Mouse (Mus musculus): Measurements from ENCODE around the gene Col6a6. TPM values are rescaled to one million over a fixed set of nuclear protein-coding genes. Genes with fewer than 3 reads are reported as not detected.

Col6a6 gene
- polyA plus RNA-seq, 1 experiment from 2014 or later, result 4.8 TPM

DNA sequence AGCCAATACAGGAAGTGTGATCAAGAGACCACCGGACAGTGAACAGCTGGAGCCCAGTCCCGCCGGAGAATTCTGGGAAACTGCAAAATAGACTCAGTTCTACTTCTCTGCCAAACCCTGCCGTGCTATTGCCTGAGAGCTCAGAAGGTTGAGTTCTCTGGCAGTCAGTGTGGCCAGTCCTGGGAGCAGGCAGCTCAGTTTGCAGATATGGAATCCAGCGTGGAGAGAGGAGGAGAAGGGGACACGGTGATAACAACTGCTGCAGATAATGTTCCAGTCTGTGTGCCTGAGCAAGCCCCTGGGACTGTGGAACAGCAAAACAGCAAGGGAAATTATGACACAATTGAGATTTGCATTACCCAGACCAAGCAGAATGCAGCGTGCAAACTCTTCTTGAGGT is 7.6 kb upstream of the Col6a6 start:
- Histone ChIP-seq H3K27ac (peak overlapping the region; percentile 48), H3K36me3 (no peaks in the 10 kb centered on the region), H3K4me2 (no peak overlapping the region), H3K27me3 (no peaks in the 10 kb centered on the region), H3K4me3 (no peak overlapping the region), H3K9ac (no peak overlapping the region), H3K4me1 (peaks cover 5% of the 10 kb centered on the region; the same call in 1 of the 2 replicates), H3K9me3 (no peaks in the 10 kb centered on the region)
- ATAC-seq (ENCODE audit: insufficient number of reproducible peaks, low FRiP score, low TSS enrichment, low read depth), result peak; percentile 52; the same call in 1 of the 2 replicates
- WGBS, result 60% methylated on average over 7 of the region's 7 CpGs

DNA sequence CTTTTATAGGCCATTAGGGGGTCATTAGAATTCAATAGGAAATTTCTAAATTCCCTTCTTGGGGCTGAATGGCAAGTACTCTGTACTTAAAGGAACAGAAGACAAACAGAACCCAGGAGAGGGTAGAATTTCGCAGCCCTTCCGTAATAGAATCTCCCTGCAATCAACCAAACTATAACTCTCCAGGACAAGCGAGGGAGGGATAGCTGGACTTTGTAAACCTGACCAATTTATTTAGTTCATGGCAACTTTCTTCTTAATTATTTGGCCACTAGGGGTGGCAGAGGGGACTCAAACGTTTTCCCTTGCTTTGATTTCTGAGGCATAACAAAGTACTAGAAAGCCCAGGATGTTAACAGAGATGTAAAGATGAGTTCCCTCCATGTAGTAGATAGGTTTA is 6.8 kb upstream of the Col6a6 start:
- Histone ChIP-seq H3K4me2 (no peak overlapping the region), H3K27ac (peak overlapping the region; percentile 48; the same call in 1 of the 2 replicates), H3K9me3 (no peaks in the 10 kb centered on the region), H3K4me1 (peaks cover 5% of the 10 kb centered on the region; the same call in 1 of the 2 replicates), H3K9ac (no peak overlapping the region), H3K4me3 (no peak overlapping the region), H3K36me3 (no peaks in the 10 kb centered on the region), H3K27me3 (no peaks in the 10 kb centered on the region)
- 28% methylated on average over 4 of the region's 4 CpGs for WGBS
- no peak for ATAC-seq (ENCODE audit: insufficient number of reproducible peaks, low FRiP score, low TSS enrichment, low read depth)

DNA sequence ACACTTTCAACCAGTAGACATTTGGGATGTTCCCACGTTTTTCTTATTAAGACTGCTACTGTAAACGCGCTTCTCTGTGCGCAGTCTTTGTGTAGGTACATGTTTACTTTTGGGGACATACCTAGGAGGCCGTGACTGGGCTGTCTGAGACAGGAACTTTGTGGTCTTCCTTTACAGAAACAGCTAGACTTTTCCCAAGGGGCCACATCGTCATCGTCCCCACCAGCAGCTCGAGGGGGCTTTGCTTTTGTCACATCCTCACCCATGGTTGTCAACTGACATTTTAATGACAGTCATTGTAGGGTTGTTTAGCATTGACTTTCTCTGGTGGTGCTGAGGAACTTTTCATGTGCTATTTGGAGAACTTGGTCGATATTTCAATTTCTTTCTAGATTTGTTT is 3.3 kb upstream of the Col6a6 start:
- Histone ChIP-seq H3K9me3 (no peaks in the 10 kb centered on the region), H3K27me3 (0 out of 2 replicates have a peak, but pooled peaks cover 7% of the 10 kb centered on the region), H3K36me3 (no peaks in the 10 kb centered on the region), H3K9ac (no peak overlapping the region), H3K4me3 (no peak overlapping the region), H3K4me1 (peaks cover 19% of the 10 kb centered on the region), H3K27ac (no peak overlapping the region), H3K4me2 (no peak overlapping the region)
- no peak for ATAC-seq (ENCODE audit: insufficient number of reproducible peaks, low FRiP score, low TSS enrichment, low read depth)
- WGBS, result 92% methylated on average over 9 of the region's 9 CpGs

DNA sequence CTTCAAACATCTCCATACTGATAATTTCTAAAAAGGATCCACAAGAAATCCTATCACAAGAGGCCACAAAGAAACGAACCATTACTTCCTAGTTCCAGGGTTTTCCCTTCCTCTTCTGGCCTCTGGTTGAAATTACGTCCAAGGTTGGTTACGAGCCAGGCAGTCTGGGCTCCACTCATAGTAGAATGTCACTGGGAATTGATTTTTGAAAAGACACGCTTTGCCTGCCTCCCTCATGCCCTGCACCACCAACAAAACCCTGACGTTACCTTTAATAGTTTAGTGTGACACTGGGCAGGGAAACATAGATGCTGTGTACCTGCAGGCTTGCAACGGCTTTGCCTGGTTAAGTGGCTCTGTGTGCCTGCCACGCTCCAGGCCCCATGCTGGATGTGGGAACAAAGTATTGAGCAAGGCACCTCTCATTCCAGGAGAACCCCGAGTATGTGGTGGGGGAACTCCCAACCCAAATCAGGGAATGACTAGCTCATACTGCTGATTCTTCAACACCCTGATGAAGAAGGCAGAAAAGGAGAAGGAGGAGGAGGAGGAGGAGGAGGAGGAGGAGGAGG is 798 bp downstream of the Col6a6 start:
- ATAC-seq (ENCODE audit: insufficient number of reproducible peaks, low FRiP score, low TSS enrichment, low read depth), result no peak
- WGBS, result 43% methylated on average over 8 of the region's 8 CpGs
- Histone ChIP-seq H3K27ac (peak overlapping the region; percentile 68), H3K4me3 (peak overlapping the region; percentile 9; the same call in 1 of the 2 replicates), H3K9me3 (no peaks in the 10 kb centered on the region), H3K4me1 (peaks cover 15% of the 10 kb centered on the region), H3K4me2 (no peak overlapping the region), H3K36me3 (no peaks in the 10 kb centered on the region), H3K27me3 (0 out of 2 replicates have a peak, but pooled peaks cover 7% of the 10 kb centered on the region), H3K9ac (no peak overlapping the region)

DNA sequence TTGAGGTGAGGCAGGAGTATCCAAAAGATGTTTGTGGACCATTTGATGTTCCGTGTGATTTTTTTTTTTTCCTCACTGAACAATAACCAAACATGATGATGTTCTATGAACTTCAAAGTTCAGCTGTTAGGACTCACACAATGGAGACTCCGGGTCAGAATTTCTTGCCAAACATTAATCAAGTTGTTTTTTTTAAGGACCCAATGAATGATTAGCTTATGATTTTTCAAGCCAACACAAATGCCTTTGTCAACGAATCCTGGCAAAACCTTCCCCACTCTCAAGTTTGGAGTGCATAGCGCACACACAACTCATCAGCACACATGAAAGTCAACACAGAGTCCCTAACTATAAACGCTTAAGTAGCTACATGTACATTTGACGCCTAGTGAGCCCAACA is 7.2 kb downstream of the Col6a6 start:
- no peak for ATAC-seq (ENCODE audit: insufficient number of reproducible peaks, low FRiP score, low TSS enrichment, low read depth)
- no peak overlapping the region for H3K27ac ChIP-seq
- H3K36me3 ChIP-seq, result no peaks in the 10 kb centered on the region
- 91% methylated on average over 6 of the region's 6 CpGs for WGBS
- no peaks in the 10 kb centered on the region for H3K27me3 ChIP-seq
- no peak overlapping the region for H3K4me3 ChIP-seq
- no peak overlapping the region for H3K9ac ChIP-seq
- H3K9me3 ChIP-seq, result no peaks in the 10 kb centered on the region
- H3K4me1 ChIP-seq, result no peaks in the 10 kb centered on the region
- no peak overlapping the region for H3K4me2 ChIP-seq

DNA sequence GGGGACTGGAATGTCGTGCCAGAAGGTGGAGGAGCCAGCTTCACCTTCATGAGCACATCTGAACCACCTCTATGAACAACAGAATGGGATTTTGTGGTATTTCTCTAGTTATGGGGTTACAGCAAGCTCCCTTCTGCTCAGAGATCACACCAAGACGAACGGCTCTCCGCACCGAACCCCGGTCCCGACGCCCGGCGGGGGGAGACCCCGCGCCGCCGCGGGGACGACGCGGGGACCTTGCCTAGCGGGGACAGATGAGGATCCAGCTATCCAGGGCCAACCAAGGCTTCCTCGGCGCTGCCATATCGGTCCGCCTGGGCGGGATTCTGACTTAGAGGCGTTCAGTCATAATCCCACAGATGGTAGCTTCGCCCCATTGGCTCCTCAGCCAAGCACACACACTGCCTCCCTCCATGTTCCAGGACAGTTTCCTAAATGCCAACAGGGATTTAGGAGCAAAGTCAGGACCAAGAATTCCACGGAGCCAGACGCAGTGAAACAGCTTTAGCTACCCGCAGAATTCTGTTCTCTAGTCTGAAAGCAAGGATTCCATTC is 8.7 kb downstream of the Col6a6 start:
- no peak overlapping the region for H3K4me2 ChIP-seq
- H3K36me3 ChIP-seq, result no peaks in the 10 kb centered on the region
- no peak overlapping the region for H3K4me3 ChIP-seq
- no peak overlapping the region for H3K9ac ChIP-seq
- no peaks in the 10 kb centered on the region for H3K9me3 ChIP-seq
- H3K27me3 ChIP-seq, result no peaks in the 10 kb centered on the region
- H3K27ac ChIP-seq, result no peak overlapping the region
- no peaks in the 10 kb centered on the region for H3K4me1 ChIP-seq
- 70% methylated on average over 29 of the region's 29 CpGs for WGBS
- no peak for ATAC-seq (ENCODE audit: insufficient number of reproducible peaks, low FRiP score, low TSS enrichment, low read depth)

DNA sequence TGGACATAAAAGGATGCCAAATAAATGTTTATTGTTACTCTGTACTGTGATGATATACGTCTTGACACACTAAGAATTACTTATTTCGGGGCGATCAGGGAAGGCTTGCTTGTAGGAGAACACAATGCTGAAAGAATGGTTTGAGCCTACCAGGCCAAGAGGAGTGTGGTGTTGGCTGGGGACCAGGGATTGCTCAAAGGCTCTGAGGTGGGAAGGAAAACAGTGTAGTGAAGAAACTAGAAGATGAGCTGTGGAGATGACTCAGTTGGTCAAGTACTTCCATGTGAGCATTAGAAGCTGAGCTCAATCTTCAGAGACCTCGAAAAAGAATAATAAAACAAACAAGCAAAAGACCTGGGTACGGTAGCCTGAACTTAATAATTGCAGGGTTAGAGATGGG is 13.5 kb downstream of the Col6a6 start:
- H3K9me3 ChIP-seq, result no peaks in the 10 kb centered on the region
- 85% methylated on average over 5 of the region's 5 CpGs for WGBS
- H3K36me3 ChIP-seq, result no peaks in the 10 kb centered on the region
- H3K27ac ChIP-seq, result no peak overlapping the region
- no peak overlapping the region for H3K4me3 ChIP-seq
- ATAC-seq (ENCODE audit: insufficient number of reproducible peaks, low FRiP score, low TSS enrichment, low read depth), result no peak
- H3K9ac ChIP-seq, result no peak overlapping the region
- no peak overlapping the region for H3K4me2 ChIP-seq
- no peaks in the 10 kb centered on the region for H3K27me3 ChIP-seq
- peaks cover 7% of the 10 kb centered on the region; the same call in 1 of the 2 replicates for H3K4me1 ChIP-seq

DNA sequence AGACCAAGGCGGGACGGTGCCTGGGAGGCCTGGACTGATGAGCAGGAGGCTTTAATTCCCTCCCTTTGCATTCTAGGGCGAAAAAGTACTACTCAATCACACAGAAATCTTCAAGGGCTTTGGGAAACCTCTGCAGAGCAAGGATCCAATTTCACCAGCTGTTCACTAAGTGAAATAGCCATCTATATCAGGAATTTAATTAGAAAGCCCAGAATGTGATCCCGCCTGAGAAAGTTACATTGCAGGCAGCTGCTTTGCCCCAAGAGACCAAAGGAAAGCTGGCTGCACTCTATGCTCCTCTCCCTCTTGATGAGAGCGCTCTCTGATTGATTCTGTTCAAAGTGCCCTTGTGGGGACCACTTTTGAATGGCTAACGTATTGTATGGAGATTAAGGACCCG is 16.5 kb downstream of the Col6a6 start:
- WGBS, result 35% methylated on average over 7 of the region's 7 CpGs
- ATAC-seq (ENCODE audit: insufficient number of reproducible peaks, low FRiP score, low TSS enrichment, low read depth), result no peak
- no peak overlapping the region for H3K4me3 ChIP-seq
- no peaks in the 10 kb centered on the region for H3K9me3 ChIP-seq
- peaks cover 7% of the 10 kb centered on the region; the same call in 1 of the 2 replicates for H3K4me1 ChIP-seq
- H3K27me3 ChIP-seq, result no peaks in the 10 kb centered on the region
- no peak overlapping the region for H3K9ac ChIP-seq
- H3K36me3 ChIP-seq, result no peaks in the 10 kb centered on the region
- peak overlapping the region; percentile 11; the same call in 1 of the 2 replicates for H3K27ac ChIP-seq
- H3K4me2 ChIP-seq, result no peak overlapping the region

DNA sequence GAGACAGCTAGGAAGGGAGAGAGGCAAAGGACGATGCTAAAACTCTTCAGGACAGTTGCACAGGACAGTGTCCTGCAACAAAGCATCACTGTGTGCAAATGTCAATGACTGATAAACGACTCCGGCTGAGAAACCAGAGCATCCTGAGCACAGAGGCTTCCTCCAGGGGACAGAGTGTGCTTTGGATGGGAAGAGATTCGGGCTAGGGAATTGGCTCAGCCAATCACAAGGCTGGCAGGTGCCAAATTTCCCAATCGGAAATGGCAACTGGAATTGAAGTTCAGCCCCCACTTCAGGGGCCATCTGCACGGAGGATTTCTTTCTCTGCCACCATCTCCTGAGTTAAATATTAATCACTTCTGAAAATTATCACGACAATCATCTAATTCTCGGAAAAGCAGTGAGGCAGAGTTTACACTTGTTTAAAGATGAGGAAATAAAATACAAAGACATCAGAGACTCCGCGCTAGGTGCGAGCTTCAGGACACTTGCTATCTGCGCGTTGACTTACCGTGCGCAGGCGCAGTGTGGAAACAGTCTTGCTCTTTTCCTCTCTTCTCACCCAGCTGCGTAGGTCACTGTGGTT is 18.9 kb downstream of the Col6a6 start:
- Histone ChIP-seq H3K36me3 (no peaks in the 10 kb centered on the region), H3K4me1 (peaks cover 7% of the 10 kb centered on the region; the same call in 1 of the 2 replicates), H3K4me3 (no peak overlapping the region), H3K9me3 (no peaks in the 10 kb centered on the region), H3K27me3 (no peaks in the 10 kb centered on the region), H3K27ac (no peak overlapping the region), H3K9ac (no peak overlapping the region), H3K4me2 (no peak overlapping the region)
- no peak for ATAC-seq (ENCODE audit: insufficient number of reproducible peaks, low FRiP score, low TSS enrichment, low read depth)
- WGBS, result 85% methylated on average over 17 of the region's 17 CpGs

DNA sequence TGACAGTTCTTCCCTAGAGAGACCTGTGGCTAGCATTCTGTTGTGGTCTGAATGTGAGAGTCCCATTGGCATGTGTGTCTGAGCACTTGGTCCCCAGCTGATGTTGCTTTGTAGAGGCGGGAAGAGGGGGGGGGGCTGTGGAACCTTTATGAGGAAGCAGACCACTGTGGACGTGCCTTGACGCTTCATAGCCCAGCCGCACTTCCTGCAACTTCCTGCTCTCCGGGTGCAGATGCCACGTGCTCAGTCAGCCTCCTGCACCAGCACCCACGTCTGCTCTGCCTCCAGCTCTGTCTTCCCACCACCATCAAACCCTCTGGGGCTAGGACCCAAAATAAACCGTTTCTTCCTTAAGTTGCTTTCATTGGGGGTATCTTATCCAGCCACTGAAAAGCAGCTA is 24.5 kb downstream of the Col6a6 start:
- no peak overlapping the region for H3K9ac ChIP-seq
- H3K4me2 ChIP-seq, result no peak overlapping the region
- H3K27me3 ChIP-seq, result no peaks in the 10 kb centered on the region
- H3K27ac ChIP-seq, result no peak overlapping the region
- H3K9me3 ChIP-seq, result no peaks in the 10 kb centered on the region
- no peak overlapping the region for H3K4me3 ChIP-seq
- 70% methylated on average over 8 of the region's 8 CpGs for WGBS
- H3K4me1 ChIP-seq, result 0 out of 2 replicates have a peak, but pooled peaks cover 2% of the 10 kb centered on the region
- H3K36me3 ChIP-seq, result no peaks in the 10 kb centered on the region
- no peak for ATAC-seq (ENCODE audit: insufficient number of reproducible peaks, low FRiP score, low TSS enrichment, low read depth)

DNA sequence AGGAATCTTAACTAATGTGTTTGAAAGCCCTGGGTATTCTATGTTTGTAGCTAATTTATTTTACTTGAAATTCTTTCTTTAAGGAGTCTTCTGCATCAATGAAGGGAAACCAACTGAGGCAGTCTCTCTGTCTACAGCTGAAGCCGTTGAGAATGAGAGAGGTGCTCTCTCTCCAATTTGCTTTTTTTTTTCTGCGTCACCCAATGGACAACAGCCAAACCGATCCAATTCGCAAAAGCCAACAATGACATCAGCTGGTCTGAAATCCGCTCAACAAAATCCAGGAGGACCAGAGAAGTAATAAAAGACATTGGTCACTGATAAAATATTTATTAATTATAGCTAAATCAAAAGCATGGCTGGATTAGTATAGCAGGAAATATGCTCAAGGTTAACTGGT is 26.5 kb downstream of the Col6a6 start:
- Histone ChIP-seq H3K4me3 (no peak overlapping the region), H3K4me1 (0 out of 2 replicates have a peak, but pooled peaks cover 2% of the 10 kb centered on the region), H3K9ac (no peak overlapping the region), H3K4me2 (no peak overlapping the region), H3K9me3 (no peaks in the 10 kb centered on the region), H3K36me3 (no peaks in the 10 kb centered on the region), H3K27ac (no peak overlapping the region), H3K27me3 (no peaks in the 10 kb centered on the region)
- no peak for ATAC-seq (ENCODE audit: insufficient number of reproducible peaks, low FRiP score, low TSS enrichment, low read depth)
- WGBS, result 77% methylated on average over 5 of the region's 5 CpGs

DNA sequence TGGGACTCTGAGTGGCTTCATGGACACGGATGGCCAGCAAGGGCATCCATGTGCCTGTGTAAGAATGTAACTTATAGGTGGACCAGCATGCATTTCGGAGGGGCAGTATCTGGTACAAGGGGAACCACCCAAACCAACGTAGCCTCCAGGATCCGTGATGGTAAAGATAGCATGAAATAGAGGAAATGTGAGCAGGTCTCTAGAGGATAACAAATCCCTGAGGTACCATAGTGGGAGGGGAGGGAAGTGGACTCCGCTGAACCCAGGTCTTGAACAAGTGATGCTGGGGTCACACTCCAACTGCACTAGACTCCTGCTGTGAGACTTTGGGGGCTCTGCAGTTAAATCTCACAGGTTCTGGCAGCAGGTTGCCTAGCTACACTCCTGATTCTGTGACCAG is 27.7 kb downstream of the Col6a6 start:
- no peak overlapping the region for H3K9ac ChIP-seq
- no peaks in the 10 kb centered on the region for H3K36me3 ChIP-seq
- no peak overlapping the region for H3K27ac ChIP-seq
- ATAC-seq (ENCODE audit: insufficient number of reproducible peaks, low FRiP score, low TSS enrichment, low read depth), result no peak
- H3K27me3 ChIP-seq, result no peaks in the 10 kb centered on the region
- H3K4me1 ChIP-seq, result 0 out of 2 replicates have a peak, but pooled peaks cover 2% of the 10 kb centered on the region
- H3K4me3 ChIP-seq, result no peak overlapping the region
- H3K9me3 ChIP-seq, result no peaks in the 10 kb centered on the region
- H3K4me2 ChIP-seq, result no peak overlapping the region
- WGBS, result 76% methylated on average over 5 of the region's 5 CpGs
